Mouse (Mus musculus): ENCODE results near the gene Adprm. TPM values are rescaled to one million over a fixed set of nuclear protein-coding genes. Genes with fewer than 3 reads are reported as not detected.
A peak's percentile ranks its signal among the peaks of the same experiment; 100 is the strongest.

Gene Adprm
- polyA plus RNA-seq, 1 experiment from 2014 or later: 31.9 TPM

DNA sequence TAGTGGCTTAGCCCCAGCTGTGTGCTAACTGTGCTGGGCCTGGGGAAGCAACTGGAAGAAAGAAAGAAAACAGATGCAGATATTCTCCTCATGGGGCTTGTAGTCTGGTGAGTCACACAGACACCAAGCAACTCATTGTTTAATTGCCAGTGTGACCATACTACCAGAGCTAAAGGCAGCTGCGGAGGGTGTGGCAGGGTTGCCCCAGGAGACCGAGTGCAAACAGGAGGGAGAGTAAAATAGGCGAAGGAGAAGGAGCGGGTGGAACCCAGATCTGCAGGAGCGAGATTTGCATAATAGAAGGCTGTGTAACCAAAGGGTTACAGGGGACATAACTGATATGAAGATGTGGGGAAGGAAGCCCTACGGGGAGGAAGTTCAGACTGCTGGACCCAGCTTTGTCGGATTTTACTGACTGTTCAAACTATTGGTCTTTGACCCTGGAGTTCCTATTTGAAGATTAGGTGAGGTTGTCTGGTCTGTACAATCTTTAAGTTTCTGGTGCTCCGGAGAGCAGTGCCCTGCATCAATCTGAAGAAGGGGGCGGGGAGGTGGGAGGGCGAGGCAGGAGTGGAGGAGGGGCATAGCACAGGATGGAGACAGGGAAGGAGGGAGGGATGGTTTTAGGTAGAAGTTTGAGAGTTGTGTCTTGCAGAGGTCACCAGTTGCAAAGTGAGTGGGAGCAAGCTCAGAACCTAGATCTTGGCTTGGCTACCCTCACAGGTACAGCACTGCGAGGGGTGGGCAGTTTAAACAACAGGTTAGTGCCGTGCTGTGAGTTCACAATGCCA is 34.4 kb downstream of the Adprm start:
- peak overlapping the region; percentile 12; the same call in 1 of the 2 replicates for H3K4me2 ChIP-seq (ENCODE audit: low read depth, low read length, severe bottlenecking)
- H3K27ac ChIP-seq (ENCODE audit: low read depth, low read length): no peak overlapping the region
- no peak overlapping the region for H3K4me3 ChIP-seq (ENCODE audit: low read depth, low read length)
- H3K36me3 ChIP-seq (ENCODE audit: control insufficient read depth, insufficient read depth, low read length): no peaks in the 10 kb centered on the region
- no peaks in the 10 kb centered on the region for H3K9me3 ChIP-seq (ENCODE audit: control insufficient read depth, low read length)
- no peak overlapping the region for H3K9ac ChIP-seq (ENCODE audit: low read length)
- H3K27me3 ChIP-seq (ENCODE audit: control insufficient read depth, insufficient read depth, low read length): no peaks in the 10 kb centered on the region
- 0 out of 2 replicates have a peak, but pooled peaks cover 5% of the 10 kb centered on the region for H3K4me1 ChIP-seq (replicated peaks; ENCODE audit: control insufficient read depth, insufficient read depth, low read length)
- WGBS: 5% methylated on average over 12 of the region's 12 CpGs
- ATAC-seq (replicated peaks; ENCODE audit: low FRiP score) (0 out of 2 replicates have a peak, but pooled peaks have one; percentile 42), DNase-seq (ENCODE audit: low spot score) (peak; percentile 54)

DNA sequence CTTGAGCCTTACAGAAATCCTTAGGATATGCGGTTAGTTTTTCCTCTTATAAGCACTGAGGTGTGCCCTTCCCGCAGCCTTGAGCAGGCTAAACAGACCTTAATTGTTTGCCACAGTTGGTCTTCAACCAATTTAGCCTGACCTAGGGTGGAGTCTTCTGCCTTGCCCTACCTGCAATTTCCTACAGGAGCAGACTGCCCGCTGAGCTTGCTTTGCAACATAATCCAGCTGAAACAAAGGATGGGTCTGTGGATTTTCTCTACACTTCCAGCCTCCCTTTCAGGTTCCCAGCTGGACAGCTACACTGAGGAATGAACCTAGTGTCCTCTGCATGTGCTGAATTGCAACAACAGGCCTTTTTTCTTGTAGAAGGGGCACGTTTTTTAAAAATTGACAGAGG is 40.8 kb downstream of the Adprm start:
- Histone ChIP-seq H3K4me2 (ENCODE audit: low read depth, low read length, severe bottlenecking) (no peak overlapping the region), H3K4me3 (ENCODE audit: low read depth, low read length) (no peak overlapping the region), H3K27ac (ENCODE audit: low read depth, low read length) (no peak overlapping the region), H3K9ac (ENCODE audit: low read length) (no peak overlapping the region), H3K27me3 (ENCODE audit: control insufficient read depth, insufficient read depth, low read length) (no peaks in the 10 kb centered on the region), H3K9me3 (ENCODE audit: control insufficient read depth, low read length) (no peaks in the 10 kb centered on the region), H3K36me3 (ENCODE audit: control insufficient read depth, insufficient read depth, low read length) (no peaks in the 10 kb centered on the region), H3K4me1 (replicated peaks; ENCODE audit: control insufficient read depth, insufficient read depth, low read length) (no peaks in the 10 kb centered on the region)
- no peak for DNase-seq (ENCODE audit: low spot score)
- no peak for ATAC-seq (replicated peaks; ENCODE audit: low FRiP score)
- 3% methylated on average over 4 of the region's 4 CpGs for WGBS

DNA sequence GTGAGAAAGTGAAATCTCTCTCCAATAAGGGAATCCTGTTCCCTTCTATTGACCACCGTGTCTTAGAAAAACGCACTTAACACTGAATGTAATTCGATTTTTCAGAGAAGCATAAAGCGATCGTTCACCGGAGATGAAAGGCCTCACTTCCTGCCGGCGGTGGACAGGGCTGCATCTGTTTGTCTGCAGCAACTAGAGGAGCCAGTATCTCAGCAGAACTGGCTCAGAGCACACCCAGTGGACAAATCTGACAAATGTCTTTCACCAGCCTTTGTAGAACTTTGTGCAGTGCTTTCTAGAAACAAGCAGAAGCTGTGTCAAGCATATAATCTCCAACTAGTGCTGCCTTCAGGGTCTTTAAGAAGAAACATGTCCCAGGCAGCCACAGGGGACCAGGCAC is 42.0 kb downstream of the Adprm start:
- Histone ChIP-seq H3K4me2 (ENCODE audit: low read depth, low read length, severe bottlenecking) (no peak overlapping the region), H3K27me3 (ENCODE audit: control insufficient read depth, insufficient read depth, low read length) (no peaks in the 10 kb centered on the region), H3K9ac (ENCODE audit: low read length) (no peak overlapping the region), H3K27ac (ENCODE audit: low read depth, low read length) (no peak overlapping the region), H3K9me3 (ENCODE audit: control insufficient read depth, low read length) (no peaks in the 10 kb centered on the region), H3K4me3 (ENCODE audit: low read depth, low read length) (no peak overlapping the region), H3K4me1 (replicated peaks; ENCODE audit: control insufficient read depth, insufficient read depth, low read length) (no peaks in the 10 kb centered on the region), H3K36me3 (ENCODE audit: control insufficient read depth, insufficient read depth, low read length) (no peaks in the 10 kb centered on the region)
- ATAC-seq (replicated peaks; ENCODE audit: low FRiP score): no peak
- DNase-seq (ENCODE audit: low spot score): peak; percentile 54
- WGBS: 9% methylated on average over 8 of the region's 8 CpGs

DNA sequence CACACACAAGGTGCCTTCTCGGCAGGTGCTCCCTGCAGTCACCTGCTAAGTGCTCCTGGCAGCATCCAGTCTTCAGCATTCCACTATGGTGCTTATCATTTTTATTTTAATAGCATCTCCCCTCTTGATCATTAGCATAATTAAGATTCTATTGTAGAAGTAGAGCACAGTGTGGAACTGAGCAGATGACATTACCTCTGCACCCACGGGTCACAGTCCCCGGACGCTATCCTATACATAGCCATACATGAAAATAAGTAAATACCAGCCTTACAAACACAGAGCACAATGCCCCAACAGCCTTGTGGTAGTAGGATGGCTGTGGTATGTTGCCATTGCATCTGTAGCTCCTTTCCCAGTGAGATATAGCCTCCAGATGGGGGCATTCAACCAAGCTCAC is 43.9 kb downstream of the Adprm start:
- WGBS: 90% methylated on average over 4 of the region's 4 CpGs
- ATAC-seq (replicated peaks; ENCODE audit: low FRiP score): no peak

DNA sequence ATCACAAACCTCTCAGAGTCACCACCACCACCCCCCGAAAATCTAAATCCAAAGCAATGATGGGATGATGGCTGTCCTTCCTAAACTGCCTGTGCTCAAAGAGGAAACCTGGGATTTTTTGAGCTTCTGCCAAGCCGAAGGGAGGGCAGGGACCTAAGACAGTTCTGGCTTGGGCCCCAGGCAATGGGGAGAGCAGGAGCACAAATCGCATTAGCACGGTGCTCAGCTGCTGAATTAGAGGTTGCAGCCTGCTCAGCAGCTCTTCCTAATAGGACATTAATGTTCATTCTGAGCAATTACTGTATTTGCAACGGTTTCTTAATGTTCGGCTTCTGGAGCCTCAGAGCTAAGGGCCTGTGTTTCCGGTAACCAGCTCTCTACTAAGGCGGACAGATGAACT is 44.4 kb downstream of the Adprm start:
- no peaks in the 10 kb centered on the region for H3K9me3 ChIP-seq (ENCODE audit: control insufficient read depth, low read length)
- ATAC-seq (replicated peaks; ENCODE audit: low FRiP score) (no peak), DNase-seq (ENCODE audit: low spot score) (no peak)
- H3K4me3 ChIP-seq (ENCODE audit: low read depth, low read length): no peak overlapping the region
- no peak overlapping the region for H3K27ac ChIP-seq (ENCODE audit: low read depth, low read length)
- H3K4me1 ChIP-seq (replicated peaks; ENCODE audit: control insufficient read depth, insufficient read depth, low read length): no peaks in the 10 kb centered on the region
- no peaks in the 10 kb centered on the region for H3K36me3 ChIP-seq (ENCODE audit: control insufficient read depth, insufficient read depth, low read length)
- no peaks in the 10 kb centered on the region for H3K27me3 ChIP-seq (ENCODE audit: control insufficient read depth, insufficient read depth, low read length)
- 79% methylated on average over 8 of the region's 8 CpGs for WGBS
- no peak overlapping the region for H3K9ac ChIP-seq (ENCODE audit: low read length)
- H3K4me2 ChIP-seq (ENCODE audit: low read depth, low read length, severe bottlenecking): no peak overlapping the region

More for the DNA sequence above, 43.9 kb downstream of the Adprm start:
- Histone ChIP-seq H3K27me3 (ENCODE audit: control insufficient read depth, insufficient read depth, low read length) (no peaks in the 10 kb centered on the region), H3K4me1 (replicated peaks; ENCODE audit: control insufficient read depth, insufficient read depth, low read length) (no peaks in the 10 kb centered on the region), H3K4me2 (ENCODE audit: low read depth, low read length, severe bottlenecking) (no peak overlapping the region), H3K9ac (ENCODE audit: low read length) (no peak overlapping the region), H3K9me3 (ENCODE audit: control insufficient read depth, low read length) (no peaks in the 10 kb centered on the region), H3K4me3 (ENCODE audit: low read depth, low read length) (no peak overlapping the region), H3K36me3 (ENCODE audit: control insufficient read depth, insufficient read depth, low read length) (no peaks in the 10 kb centered on the region), H3K27ac (ENCODE audit: low read depth, low read length) (no peak overlapping the region)
- DNase-seq (ENCODE audit: low spot score): no peak

DNA sequence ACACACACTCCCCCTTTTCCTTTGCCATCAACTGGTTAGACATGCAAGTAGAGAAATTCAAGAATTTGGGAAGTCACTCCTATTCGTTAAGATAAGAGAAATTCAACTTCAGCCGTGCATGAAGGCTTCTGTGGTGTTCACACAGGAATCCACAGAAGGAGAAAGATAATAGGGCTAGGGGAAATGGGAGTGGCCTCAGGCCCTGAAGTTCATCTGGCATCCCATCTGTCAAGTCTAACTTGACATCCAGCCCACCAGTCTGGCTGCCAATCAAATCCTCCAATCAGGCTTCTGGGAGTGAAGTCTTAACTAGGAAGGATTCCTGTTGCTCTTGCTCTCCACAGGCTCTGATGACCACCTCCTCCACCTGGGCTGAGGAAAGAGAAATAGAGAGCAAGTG is 49.5 kb downstream of the Adprm start:
- no peaks in the 10 kb centered on the region for H3K9me3 ChIP-seq (ENCODE audit: control insufficient read depth, low read length)
- no peak for DNase-seq (ENCODE audit: low spot score)
- no peaks in the 10 kb centered on the region for H3K27me3 ChIP-seq (ENCODE audit: control insufficient read depth, insufficient read depth, low read length)
- H3K9ac ChIP-seq (ENCODE audit: low read length): no peak overlapping the region
- no peaks in the 10 kb centered on the region for H3K36me3 ChIP-seq (ENCODE audit: control insufficient read depth, insufficient read depth, low read length)
- H3K4me3 ChIP-seq (ENCODE audit: low read depth, low read length): no peak overlapping the region
- peaks cover 12% of the 10 kb centered on the region; the same call in 1 of the 2 replicates for H3K4me1 ChIP-seq (replicated peaks; ENCODE audit: control insufficient read depth, insufficient read depth, low read length)
- no peak for ATAC-seq (replicated peaks; ENCODE audit: low FRiP score)
- no peak overlapping the region for H3K4me2 ChIP-seq (ENCODE audit: low read depth, low read length, severe bottlenecking)
- 72% methylated on average over 2 of the region's 2 CpGs for WGBS
- H3K27ac ChIP-seq (ENCODE audit: low read depth, low read length): no peak overlapping the region

DNA sequence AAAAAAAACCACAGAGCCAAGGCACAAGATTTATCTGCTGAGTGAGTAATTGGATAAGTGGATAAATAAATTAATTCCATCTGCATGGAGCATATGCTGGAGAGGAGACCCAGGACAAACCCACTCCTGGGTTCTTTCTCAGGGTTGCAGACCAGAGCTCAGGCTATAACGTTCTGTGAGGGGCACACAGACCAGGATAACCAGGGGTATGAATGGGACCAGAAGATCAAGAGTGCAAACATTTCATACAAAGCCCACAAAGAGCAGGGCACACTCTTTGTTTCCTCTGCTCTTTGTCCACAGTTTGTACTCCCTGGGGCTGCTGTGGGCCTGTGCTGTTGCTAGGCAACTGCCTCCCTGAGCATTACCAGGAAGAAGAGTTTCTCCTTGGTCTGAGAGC is 50.7 kb downstream of the Adprm start:
- ATAC-seq (replicated peaks; ENCODE audit: low FRiP score): peak; percentile 70
- H3K9ac ChIP-seq (ENCODE audit: low read length): peak overlapping the region; percentile 39; the same call in 1 of the 2 replicates
- WGBS: 5% methylated on average over 1 of the region's 1 CpGs

DNA sequence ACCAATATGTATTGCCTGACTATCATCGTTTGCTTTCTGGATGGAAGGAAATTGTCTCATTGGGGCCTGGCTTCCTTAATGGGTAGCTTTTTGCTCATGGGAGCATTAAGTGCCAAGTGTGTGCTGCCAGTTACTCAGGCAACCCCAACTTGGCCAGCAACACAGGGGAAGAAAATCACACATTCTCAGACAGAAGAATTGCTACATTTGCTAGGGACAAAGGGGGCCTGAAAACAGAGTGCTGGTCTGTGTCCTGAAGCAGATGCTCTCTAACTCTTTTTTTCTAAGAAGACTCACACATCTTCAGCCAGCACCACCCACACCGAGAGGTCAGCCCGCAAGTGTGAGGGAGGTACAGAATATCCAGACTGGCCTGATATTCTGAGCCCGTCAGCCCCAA is 51.7 kb downstream of the Adprm start:
- Histone ChIP-seq H3K27me3 (ENCODE audit: control insufficient read depth, insufficient read depth, low read length) (no peaks in the 10 kb centered on the region), H3K9me3 (ENCODE audit: control insufficient read depth, low read length) (no peaks in the 10 kb centered on the region), H3K4me3 (ENCODE audit: low read depth, low read length) (no peak overlapping the region), H3K4me2 (ENCODE audit: low read depth, low read length, severe bottlenecking) (no peak overlapping the region), H3K4me1 (replicated peaks; ENCODE audit: control insufficient read depth, insufficient read depth, low read length) (peaks cover 12% of the 10 kb centered on the region; the same call in 1 of the 2 replicates), H3K27ac (ENCODE audit: low read depth, low read length) (no peak overlapping the region), H3K9ac (ENCODE audit: low read length) (no peak overlapping the region), H3K36me3 (ENCODE audit: control insufficient read depth, insufficient read depth, low read length) (no peaks in the 10 kb centered on the region)
- WGBS: 76% methylated on average over 4 of the region's 4 CpGs
- no peak for ATAC-seq (replicated peaks; ENCODE audit: low FRiP score)
- no peak for DNase-seq (ENCODE audit: low spot score)

More for the DNA sequence above, 50.7 kb downstream of the Adprm start:
- Histone ChIP-seq H3K36me3 (ENCODE audit: control insufficient read depth, insufficient read depth, low read length) (no peaks in the 10 kb centered on the region), H3K4me2 (ENCODE audit: low read depth, low read length, severe bottlenecking) (no peak overlapping the region), H3K27me3 (ENCODE audit: control insufficient read depth, insufficient read depth, low read length) (no peaks in the 10 kb centered on the region), H3K9me3 (ENCODE audit: control insufficient read depth, low read length) (no peaks in the 10 kb centered on the region), H3K4me1 (replicated peaks; ENCODE audit: control insufficient read depth, insufficient read depth, low read length) (peaks cover 12% of the 10 kb centered on the region; the same call in 1 of the 2 replicates), H3K4me3 (ENCODE audit: low read depth, low read length) (no peak overlapping the region), H3K27ac (ENCODE audit: low read depth, low read length) (no peak overlapping the region)
- peak; percentile 57 for DNase-seq (ENCODE audit: low spot score)

Data from forebrain, embryonic 11.5 days (tissue).